Mouse (Mus musculus) liver, adult 2 months (tissue): ENCODE data around the gene Eral1. TPM values are rescaled to one million over a fixed set of nuclear protein-coding genes. Genes with fewer than 3 reads are reported as not detected.

Experiments used
- DNase-seq: peaks from one replicate; pipeline ENCODE4 v3.0.0-alpha.2; 2011; ENCODE audit warnings: low read depth, low spot score; ENCODE audit errors: extremely low read depth
- H3K27ac ChIP-seq: fragments of 200-500 bp; replicated peaks from 2 replicates; pipeline ENCODE4 v1.5.1; 2012; ENCODE audit warnings: low read depth, mild to moderate bottlenecking, control low read depth, inconsistent platforms, low read length; ENCODE audit not compliant: insufficient read depth
- H3K27me3 ChIP-seq: fragments of 200-500 bp; 2 replicates; pipeline ENCODE4 v1.6.1; 2012; ENCODE audit warnings: mild to moderate bottlenecking, moderate library complexity, low read length, inconsistent platforms; ENCODE audit not compliant: control insufficient read depth, insufficient read depth
- H3K36me3 ChIP-seq: fragments of 200-500 bp; 2 replicates; pipeline ENCODE4 v1.6.1; 2012; ENCODE audit warnings: low read length, inconsistent platforms; ENCODE audit not compliant: control insufficient read depth, insufficient read depth
- H3K4me1 ChIP-seq: fragments of 200-500 bp; 2 replicates; pipeline ENCODE4 v1.6.1; 2011; ENCODE audit warnings: low read length; ENCODE audit not compliant: control insufficient read depth, insufficient read depth
- H3K4me3 ChIP-seq: fragments of 200-500 bp; 2 replicates; pipeline ENCODE4 v1.5.1; 2011; ENCODE audit warnings: low read depth, mild to moderate bottlenecking, control low read depth, low read length, moderate library complexity; ENCODE audit not compliant: insufficient read depth
- H3K79me2 ChIP-seq: fragments of 200-500 bp; 2 replicates; pipeline ENCODE4 v1.6.1; 2012; ENCODE audit warnings: inconsistent platforms, mild to moderate bottlenecking, low read length, moderate library complexity; ENCODE audit not compliant: control insufficient read depth, insufficient read depth
- H3K9ac ChIP-seq: fragments of 200-500 bp; 2 replicates; pipeline ENCODE4 v1.6.1; 2012; ENCODE audit warnings: low read depth, mild to moderate bottlenecking, control low read depth, inconsistent platforms, low read length
- CTCF ChIP-seq: fragments of 200-500 bp; IDR thresholded peaks from 2 replicates; pipeline ENCODE4 v1.5.1; 2011; ENCODE audit warnings: low read depth, low read length, control low read depth
- POLR2A ChIP-seq: fragments of 200-500 bp; IDR thresholded peaks from 2 replicates; pipeline ENCODE4 v1.6.1; 2011; ENCODE audit warnings: low read length, control low read depth; ENCODE audit not compliant: insufficient read depth; ENCODE audit errors: extremely low read depth
- WGBS: fragments of 180-500 bp; shearing (Covaris S2); methylation state at CpG from one replicate; pipeline ENCODE4 v1.1.7; 2018; 5-methylcytosine and 5-hydroxymethylcytosine counted together
- polyA plus RNA-seq: library from polyadenylated mRNA; depleted of rRNA; stranded (reverse); fragments of >200 nt; gene quantifications from 2 replicates; pipeline ENCODE4 v1.2.3, GENCODE M21; 2012
- total RNA-seq: library from RNA; depleted of rRNA; stranded (reverse); fragments of >200 nt; gene quantifications from 2 replicates; pipeline ENCODE4 v1.2.3, GENCODE M21; 2014

Eral1 gene
- total and polyA plus RNA-seq, 2 experiments: 16.4 to 27.2 TPM

GRCm38 (mm10) chr11:78083595-78083994 is 3.4 kb upstream of the Eral1 start:
- WGBS: 32% methylated on average over 1 of the region's 1 CpGs
- no peak overlapping the region for H3K4me3 ChIP-seq

GRCm38 (mm10) chr11:78074666-78075065 is 5.5 kb downstream of the Eral1 start:
- H3K4me3 ChIP-seq: no peak overlapping the region
- H3K27ac ChIP-seq: no peak overlapping the region
- TF ChIP-seq POLR2A: no peak
- TF ChIP-seq CTCF: no peak
- no peaks in the 10 kb centered on the region for H3K4me1 ChIP-seq
- no peak for DNase-seq
- no peaks in the 10 kb centered on the region for H3K79me2 ChIP-seq
- peaks cover 28% of the 10 kb centered on the region; the same call in 1 of the 2 replicates for H3K36me3 ChIP-seq
- H3K9ac ChIP-seq: no peak overlapping the region
- no peaks in the 10 kb centered on the region for H3K27me3 ChIP-seq
- 93% methylated on average over 4 of the region's 4 CpGs for WGBS

More at GRCm38 (mm10) chr11:78083595-78083994, 3.4 kb upstream of the Eral1 start:
- TF ChIP-seq CTCF (no peak), POLR2A (no peak)
- H3K79me2 ChIP-seq: no peaks in the 10 kb centered on the region; the same call in 1 of the 2 replicates
- H3K36me3 ChIP-seq: no peaks in the 10 kb centered on the region
- no peaks in the 10 kb centered on the region for H3K4me1 ChIP-seq
- H3K9ac ChIP-seq: no peak overlapping the region
- no peaks in the 10 kb centered on the region for H3K27me3 ChIP-seq
- DNase-seq: no peak
- H3K27ac ChIP-seq: no peak overlapping the region

- no peaks in the 10 kb centered on the region for H3K79me2 ChIP-seq
- no peaks in the 10 kb centered on the region for H3K27me3 ChIP-seq
- H3K36me3 ChIP-seq: peaks cover 28% of the 10 kb centered on the region; the same call in 1 of the 2 replicates
- no peak for TF ChIP-seq POLR2A
- TF ChIP-seq CTCF: no peak
- WGBS: 98% methylated on average over 2 of the region's 2 CpGs
- H3K4me1 ChIP-seq: no peaks in the 10 kb centered on the region
- no peak overlapping the region for H3K4me3 ChIP-seq
- DNase-seq: no peak
- no peak overlapping the region for H3K27ac ChIP-seq
- no peak overlapping the region for H3K9ac ChIP-seq
Measured at GRCm38 (mm10) chr11:78074277-78074652, 5.9 kb downstream of the Eral1 start.

GRCm38 (mm10) chr11:78073577-78074276 is 6.5 kb downstream of the Eral1 start:
- no peaks in the 10 kb centered on the region for H3K79me2 ChIP-seq
- TF ChIP-seq POLR2A: no peak
- TF ChIP-seq CTCF: no peak
- WGBS: 92% methylated on average over 9 of the region's 9 CpGs
- no peaks in the 10 kb centered on the region for H3K4me1 ChIP-seq
- H3K27ac ChIP-seq: no peak overlapping the region
- no peak overlapping the region for H3K9ac ChIP-seq
- DNase-seq: no peak
- H3K36me3 ChIP-seq: peaks cover 28% of the 10 kb centered on the region; the same call in 1 of the 2 replicates
- no peak overlapping the region for H3K4me3 ChIP-seq
- no peaks in the 10 kb centered on the region for H3K27me3 ChIP-seq

- no peak for TF ChIP-seq POLR2A
- no peak for TF ChIP-seq CTCF
- no peaks in the 10 kb centered on the region for H3K4me1 ChIP-seq
- no peak overlapping the region for H3K9ac ChIP-seq
- no peak for DNase-seq
- H3K4me3 ChIP-seq: no peak overlapping the region
- no peaks in the 10 kb centered on the region for H3K79me2 ChIP-seq
- WGBS: 48% methylated on average over 6 of the region's 6 CpGs
- H3K36me3 ChIP-seq: peaks cover 27% of the 10 kb centered on the region; the same call in 1 of the 2 replicates
- no peak overlapping the region for H3K27ac ChIP-seq
- H3K27me3 ChIP-seq: no peaks in the 10 kb centered on the region
Measured at GRCm38 (mm10) chr11:78072425-78073130, 7.6 kb downstream of the Eral1 start.

- H3K36me3 ChIP-seq: peaks cover 25% of the 10 kb centered on the region; the same call in 1 of the 2 replicates
- no peaks in the 10 kb centered on the region for H3K4me1 ChIP-seq
- no peak overlapping the region for H3K9ac ChIP-seq
- TF ChIP-seq CTCF (no peak), POLR2A (no peak)
- H3K27ac ChIP-seq: no peak overlapping the region
- H3K4me3 ChIP-seq: no peak overlapping the region
- DNase-seq: no peak
- H3K27me3 ChIP-seq: no peaks in the 10 kb centered on the region
- 93% methylated on average over 5 of the region's 5 CpGs for WGBS
- H3K79me2 ChIP-seq: no peaks in the 10 kb centered on the region
Measured at GRCm38 (mm10) chr11:78071938-78072337, 8.2 kb downstream of the Eral1 start.
